Mouse (Mus musculus): ENCODE data around the gene Lrrc31. TPM values are rescaled to one million over a fixed set of nuclear protein-coding genes. Genes with fewer than 3 reads are reported as not detected.

Gene Lrrc31
- polyA plus RNA-seq, 1 experiment from 2014 or later: not detected

- H3K4me1 ChIP-seq (ENCODE audit: control insufficient read depth, insufficient read depth, low read length): no peaks in the 10 kb centered on the region
- no peak overlapping the region for H3K27ac ChIP-seq (ENCODE audit: low read depth, low read length)
- WGBS: 85% methylated on average over 10 of the region's 10 CpGs
- no peak for DNase-seq (ENCODE audit: low spot score, missing footprints)
- no peak overlapping the region for H3K4me2 ChIP-seq
- H3K36me3 ChIP-seq (ENCODE audit: control insufficient read depth, insufficient read depth, low read length): no peaks in the 10 kb centered on the region
- H3K27me3 ChIP-seq (ENCODE audit: control insufficient read depth, insufficient read depth, low read length): no peaks in the 10 kb centered on the region
- H3K9ac ChIP-seq (ENCODE audit: low read length): no peak overlapping the region
- no peak overlapping the region for H3K4me3 ChIP-seq (ENCODE audit: low read depth, low read length)
- ATAC-seq (ENCODE audit: low FRiP score): no peak
- no peaks in the 10 kb centered on the region for H3K9me3 ChIP-seq (ENCODE audit: control insufficient read depth, low read length)
Observed at GRCm38 (mm10) chr3:30724848-30725465, 25.3 kb upstream of the Lrrc31 start.

GRCm38 (mm10) chr3:30724105-30724824 lies 24.6 kb upstream of the Lrrc31 start:
- H3K4me1 ChIP-seq (ENCODE audit: control insufficient read depth, insufficient read depth, low read length): no peaks in the 10 kb centered on the region
- H3K27me3 ChIP-seq (ENCODE audit: control insufficient read depth, insufficient read depth, low read length): no peaks in the 10 kb centered on the region
- no peak overlapping the region for H3K9ac ChIP-seq (ENCODE audit: low read length)
- no peak overlapping the region for H3K27ac ChIP-seq (ENCODE audit: low read depth, low read length)
- ATAC-seq (ENCODE audit: low FRiP score): no peak
- no peaks in the 10 kb centered on the region for H3K36me3 ChIP-seq (ENCODE audit: control insufficient read depth, insufficient read depth, low read length)
- H3K4me3 ChIP-seq (ENCODE audit: low read depth, low read length): no peak overlapping the region
- DNase-seq (ENCODE audit: low spot score, missing footprints): no peak
- 65% methylated on average over 10 of the region's 10 CpGs for WGBS
- no peaks in the 10 kb centered on the region for H3K9me3 ChIP-seq (ENCODE audit: control insufficient read depth, low read length)
- H3K4me2 ChIP-seq: no peak overlapping the region

- Histone ChIP-seq H3K9ac (ENCODE audit: low read length) (no peak overlapping the region), H3K36me3 (ENCODE audit: control insufficient read depth, insufficient read depth, low read length) (no peaks in the 10 kb centered on the region), H3K27ac (ENCODE audit: low read depth, low read length) (no peak overlapping the region), H3K4me2 (no peak overlapping the region), H3K9me3 (ENCODE audit: control insufficient read depth, low read length) (no peaks in the 10 kb centered on the region), H3K4me1 (ENCODE audit: control insufficient read depth, insufficient read depth, low read length) (no peaks in the 10 kb centered on the region), H3K27me3 (ENCODE audit: control insufficient read depth, insufficient read depth, low read length) (no peaks in the 10 kb centered on the region), H3K4me3 (ENCODE audit: low read depth, low read length) (no peak overlapping the region)
- DNase-seq (ENCODE audit: low spot score, missing footprints): no peak
- 58% methylated on average over 5 of the region's 5 CpGs for WGBS
- ATAC-seq (ENCODE audit: low FRiP score): no peak
Observed at GRCm38 (mm10) chr3:30723179-30723578, 23.5 kb upstream of the Lrrc31 start.

GRCm38 (mm10) chr3:30722461-30722860 lies 22.8 kb upstream of the Lrrc31 start:
- no peaks in the 10 kb centered on the region for H3K4me1 ChIP-seq (ENCODE audit: control insufficient read depth, insufficient read depth, low read length)

GRCm38 (mm10) chr3:30722036-30722435 lies 22.4 kb upstream of the Lrrc31 start:
- H3K9me3 ChIP-seq (ENCODE audit: control insufficient read depth, low read length): no peaks in the 10 kb centered on the region

More at GRCm38 (mm10) chr3:30722461-30722860, 22.8 kb upstream of the Lrrc31 start:
- DNase-seq (ENCODE audit: low spot score, missing footprints) (no peak), ATAC-seq (ENCODE audit: low FRiP score) (no peak)
- H3K9ac ChIP-seq (ENCODE audit: low read length): no peak overlapping the region
- no peak overlapping the region for H3K27ac ChIP-seq (ENCODE audit: low read depth, low read length)
- WGBS: 81% methylated on average over 2 of the region's 2 CpGs
- H3K27me3 ChIP-seq (ENCODE audit: control insufficient read depth, insufficient read depth, low read length): no peaks in the 10 kb centered on the region
- no peaks in the 10 kb centered on the region for H3K9me3 ChIP-seq (ENCODE audit: control insufficient read depth, low read length)
- no peak overlapping the region for H3K4me2 ChIP-seq
- H3K4me3 ChIP-seq (ENCODE audit: low read depth, low read length): no peak overlapping the region
- H3K36me3 ChIP-seq (ENCODE audit: control insufficient read depth, insufficient read depth, low read length): no peaks in the 10 kb centered on the region

DNA sequence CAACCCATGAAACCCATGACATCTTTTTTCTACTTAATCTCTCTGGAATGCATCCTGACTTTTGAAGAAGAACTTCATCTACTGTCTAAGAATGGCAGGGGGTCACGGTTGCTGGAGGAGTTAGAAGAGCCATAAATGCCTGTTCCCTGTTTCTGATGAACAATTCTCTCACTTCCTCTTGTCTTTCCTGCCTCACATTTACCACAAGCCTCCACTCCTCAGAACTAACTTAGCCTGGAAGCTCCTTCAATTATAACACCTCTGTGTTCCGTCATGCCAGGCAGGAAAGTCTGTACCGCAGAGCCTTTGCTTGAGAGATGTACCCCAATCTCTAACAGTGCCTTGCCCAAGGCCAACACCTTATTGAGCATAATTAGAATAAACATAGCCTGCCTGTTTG lies 19.0 kb upstream of the Lrrc31 start:
- no peaks in the 10 kb centered on the region for H3K36me3 ChIP-seq (ENCODE audit: control insufficient read depth, insufficient read depth, low read length)
- H3K4me2 ChIP-seq: no peak overlapping the region
- H3K9ac ChIP-seq (ENCODE audit: low read length): no peak overlapping the region
- no peaks in the 10 kb centered on the region for H3K4me1 ChIP-seq (ENCODE audit: control insufficient read depth, insufficient read depth, low read length)
- no peak overlapping the region for H3K4me3 ChIP-seq (ENCODE audit: low read depth, low read length)
- 89% methylated on average over 3 of the region's 3 CpGs for WGBS
- H3K9me3 ChIP-seq (ENCODE audit: control insufficient read depth, low read length): no peaks in the 10 kb centered on the region
- no peak for ATAC-seq (ENCODE audit: low FRiP score)
- no peak overlapping the region for H3K27ac ChIP-seq (ENCODE audit: low read depth, low read length)
- H3K27me3 ChIP-seq (ENCODE audit: control insufficient read depth, insufficient read depth, low read length): no peaks in the 10 kb centered on the region
- no peak for DNase-seq (ENCODE audit: low spot score, missing footprints)

More at GRCm38 (mm10) chr3:30722036-30722435, 22.4 kb upstream of the Lrrc31 start:
- Histone ChIP-seq H3K4me3 (ENCODE audit: low read depth, low read length) (no peak overlapping the region), H3K9ac (ENCODE audit: low read length) (no peak overlapping the region), H3K27me3 (ENCODE audit: control insufficient read depth, insufficient read depth, low read length) (no peaks in the 10 kb centered on the region), H3K4me1 (ENCODE audit: control insufficient read depth, insufficient read depth, low read length) (no peaks in the 10 kb centered on the region), H3K4me2 (no peak overlapping the region), H3K36me3 (ENCODE audit: control insufficient read depth, insufficient read depth, low read length) (no peaks in the 10 kb centered on the region), H3K27ac (ENCODE audit: low read depth, low read length) (no peak overlapping the region)
- ATAC-seq (ENCODE audit: low FRiP score) (no peak), DNase-seq (ENCODE audit: low spot score, missing footprints) (no peak)
- 83% methylated on average over 4 of the region's 4 CpGs for WGBS

GRCm38 (mm10) chr3:30713334-30713733 lies 13.7 kb upstream of the Lrrc31 start:
- Histone ChIP-seq H3K4me1 (ENCODE audit: control insufficient read depth, insufficient read depth, low read length) (no peaks in the 10 kb centered on the region), H3K9me3 (ENCODE audit: control insufficient read depth, low read length) (no peaks in the 10 kb centered on the region), H3K27me3 (ENCODE audit: control insufficient read depth, insufficient read depth, low read length) (no peaks in the 10 kb centered on the region), H3K27ac (ENCODE audit: low read depth, low read length) (no peak overlapping the region), H3K4me2 (no peak overlapping the region), H3K36me3 (ENCODE audit: control insufficient read depth, insufficient read depth, low read length) (no peaks in the 10 kb centered on the region), H3K9ac (ENCODE audit: low read length) (no peak overlapping the region), H3K4me3 (ENCODE audit: low read depth, low read length) (no peak overlapping the region)
- 96% methylated on average over 1 of the region's 1 CpGs for WGBS
- ATAC-seq (ENCODE audit: low FRiP score): no peak
- no peak for DNase-seq (ENCODE audit: low spot score, missing footprints)

DNA sequence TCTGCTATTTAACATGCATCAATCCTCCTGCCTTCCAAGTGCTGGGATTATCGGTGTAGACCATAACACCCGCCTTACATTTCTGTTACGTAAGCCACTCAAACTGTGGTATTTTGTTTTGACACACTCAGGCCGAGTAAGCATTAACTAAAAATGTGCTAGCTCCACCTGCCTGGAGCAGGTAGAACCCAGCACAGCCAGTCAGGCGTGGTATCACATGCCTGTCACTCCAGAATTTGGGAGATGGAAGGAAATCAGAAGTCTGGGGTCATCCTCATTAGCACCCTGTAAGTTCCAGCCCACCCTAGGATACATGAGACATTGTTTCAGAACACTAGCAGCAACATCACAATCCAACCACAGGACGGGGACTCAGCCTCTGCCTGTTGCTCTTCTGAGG lies 10.5 kb upstream of the Lrrc31 start:
- Histone ChIP-seq H3K27ac (ENCODE audit: low read depth, low read length) (no peak overlapping the region), H3K36me3 (ENCODE audit: control insufficient read depth, insufficient read depth, low read length) (no peaks in the 10 kb centered on the region), H3K4me3 (ENCODE audit: low read depth, low read length) (no peak overlapping the region), H3K9ac (ENCODE audit: low read length) (no peak overlapping the region), H3K4me2 (no peak overlapping the region), H3K27me3 (ENCODE audit: control insufficient read depth, insufficient read depth, low read length) (no peaks in the 10 kb centered on the region), H3K9me3 (ENCODE audit: control insufficient read depth, low read length) (no peaks in the 10 kb centered on the region), H3K4me1 (ENCODE audit: control insufficient read depth, insufficient read depth, low read length) (no peaks in the 10 kb centered on the region)
- DNase-seq (ENCODE audit: low spot score, missing footprints) (no peak), ATAC-seq (ENCODE audit: low FRiP score) (no peak)
- 83% methylated on average over 6 of the region's 6 CpGs for whole genome bisulfite sequencing

DNA sequence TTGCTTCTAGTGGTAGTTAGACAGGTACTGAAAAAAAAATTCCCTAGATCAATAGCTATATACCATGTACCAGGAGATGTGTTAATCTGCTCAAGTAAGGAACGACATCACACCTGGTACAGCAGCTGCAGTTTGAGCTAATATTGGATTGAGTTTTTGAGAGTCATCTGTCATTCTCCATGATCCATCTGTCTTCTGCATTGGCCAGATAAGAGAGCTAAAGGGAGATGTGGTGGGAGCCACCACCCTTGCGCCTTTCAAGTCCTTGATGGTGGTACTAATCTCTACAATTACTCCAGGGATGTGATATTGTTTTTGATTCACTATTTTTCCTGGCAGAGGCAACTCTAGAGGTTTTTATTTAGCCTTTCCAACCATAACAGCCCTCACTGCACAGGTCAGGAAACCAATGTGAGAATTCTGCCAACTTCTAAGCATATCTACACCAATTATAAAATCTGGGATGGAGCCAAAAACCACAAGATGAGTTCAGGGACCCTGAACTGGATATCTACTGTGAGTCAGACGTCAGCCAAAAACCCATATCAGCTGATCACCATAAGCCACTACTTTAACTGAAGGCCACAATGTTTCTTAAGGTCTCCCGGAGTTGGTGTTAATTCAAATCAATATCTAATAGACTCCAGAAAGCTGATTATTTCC lies 7.1 kb upstream of the Lrrc31 start:
- no peak overlapping the region for H3K9ac ChIP-seq (ENCODE audit: low read length)
- no peaks in the 10 kb centered on the region for H3K4me1 ChIP-seq (ENCODE audit: control insufficient read depth, insufficient read depth, low read length)
- H3K4me2 ChIP-seq: no peak overlapping the region
- no peaks in the 10 kb centered on the region for H3K27me3 ChIP-seq (ENCODE audit: control insufficient read depth, insufficient read depth, low read length)
- no peaks in the 10 kb centered on the region for H3K36me3 ChIP-seq (ENCODE audit: control insufficient read depth, insufficient read depth, low read length)
- H3K27ac ChIP-seq (ENCODE audit: low read depth, low read length): no peak overlapping the region
- DNase-seq (ENCODE audit: low spot score, missing footprints) (no peak), ATAC-seq (ENCODE audit: low FRiP score) (no peak)
- no peak overlapping the region for H3K4me3 ChIP-seq (ENCODE audit: low read depth, low read length)
- WGBS: 83% methylated on average over 4 of the region's 4 CpGs
- no peaks in the 10 kb centered on the region for H3K9me3 ChIP-seq (ENCODE audit: control insufficient read depth, low read length)

Data from midbrain, embryonic 11.5 days (tissue).